Mouse (Mus musculus) midbrain, embryonic 16.5 days (tissue): ENCODE data around the gene Slc6a4. TPM values are rescaled to one million over a fixed set of nuclear protein-coding genes. Genes with fewer than 3 reads are reported as not detected.

Experiments
- ATAC-seq: fragments of 200-750 bp; cut with Nextera tagmentation; 2 replicates; pipeline ENCODE4 v1.8.0; 2017; ENCODE audit warnings: moderate TSS enrichment
- H3K27ac ChIP-seq: fragments of 300-500 bp; sonication (generic); 2 replicates; pipeline ENCODE4 v1.5.1; 2014; ENCODE audit warnings: mild to moderate bottlenecking, low read length, mixed read lengths
- H3K27me3 ChIP-seq: fragments of 300-500 bp; sonication (generic); 2 replicates; pipeline ENCODE4 v1.6.1; 2014; ENCODE audit warnings: low read depth, low read length, mixed read lengths; ENCODE audit not compliant: control insufficient read depth, insufficient read depth
- H3K36me3 ChIP-seq: fragments of 300-500 bp; sonication (generic); 2 replicates; pipeline ENCODE4 v1.6.1; 2014; ENCODE audit warnings: mild to moderate bottlenecking, low read length, moderate library complexity, mixed read lengths; ENCODE audit not compliant: control insufficient read depth, insufficient read depth
- H3K4me1 ChIP-seq: fragments of 300-500 bp; sonication (generic); 2 replicates; pipeline ENCODE4 v1.6.1; 2014; ENCODE audit warnings: mild to moderate bottlenecking, low read length, mixed read lengths; ENCODE audit not compliant: control insufficient read depth, insufficient read depth
- H3K4me2 ChIP-seq: fragments of 300-500 bp; sonication (generic); 2 replicates; pipeline ENCODE4 v1.6.1; 2014; ENCODE audit warnings: mild to moderate bottlenecking, low read length, mixed read lengths
- H3K4me3 ChIP-seq: fragments of 300-500 bp; sonication (generic); 2 replicates; pipeline ENCODE4 v1.5.1; 2014; ENCODE audit warnings: low read depth, mild to moderate bottlenecking, low read length, moderate library complexity, mixed read lengths
- H3K9ac ChIP-seq: fragments of 300-500 bp; sonication (generic); 2 replicates; pipeline ENCODE4 v1.6.1; 2014; ENCODE audit warnings: low read depth, low read length, mixed read lengths
- H3K9me3 ChIP-seq: fragments of 300-500 bp; sonication (generic); replicated peaks from 2 replicates; pipeline ENCODE4 v1.6.1; 2014; ENCODE audit warnings: mild to moderate bottlenecking, low read length, mixed read lengths; ENCODE audit not compliant: control insufficient read depth, poor library complexity, severe bottlenecking
- WGBS: fragments of 180-500 bp; shearing (Covaris S2); extraction: QIAGEN DNeasy Blood & Tissue Kit; methylation state at CpG from one replicate; pipeline ENCODE4 v1.1.7; 2014; 5-methylcytosine and 5-hydroxymethylcytosine counted together
- polyA plus RNA-seq: library from polyadenylated mRNA; unstranded; fragments of >200 nt; fragmentation: Nextera tagmentation; extraction: Ambion mirVana; gene quantifications from 2 replicates; pipeline ENCODE4 v1.2.1, GENCODE M21; 2015

Gene Slc6a4
- polyA plus RNA-seq = 7.8 and 10.9 TPM in 2 replicates

DNA sequence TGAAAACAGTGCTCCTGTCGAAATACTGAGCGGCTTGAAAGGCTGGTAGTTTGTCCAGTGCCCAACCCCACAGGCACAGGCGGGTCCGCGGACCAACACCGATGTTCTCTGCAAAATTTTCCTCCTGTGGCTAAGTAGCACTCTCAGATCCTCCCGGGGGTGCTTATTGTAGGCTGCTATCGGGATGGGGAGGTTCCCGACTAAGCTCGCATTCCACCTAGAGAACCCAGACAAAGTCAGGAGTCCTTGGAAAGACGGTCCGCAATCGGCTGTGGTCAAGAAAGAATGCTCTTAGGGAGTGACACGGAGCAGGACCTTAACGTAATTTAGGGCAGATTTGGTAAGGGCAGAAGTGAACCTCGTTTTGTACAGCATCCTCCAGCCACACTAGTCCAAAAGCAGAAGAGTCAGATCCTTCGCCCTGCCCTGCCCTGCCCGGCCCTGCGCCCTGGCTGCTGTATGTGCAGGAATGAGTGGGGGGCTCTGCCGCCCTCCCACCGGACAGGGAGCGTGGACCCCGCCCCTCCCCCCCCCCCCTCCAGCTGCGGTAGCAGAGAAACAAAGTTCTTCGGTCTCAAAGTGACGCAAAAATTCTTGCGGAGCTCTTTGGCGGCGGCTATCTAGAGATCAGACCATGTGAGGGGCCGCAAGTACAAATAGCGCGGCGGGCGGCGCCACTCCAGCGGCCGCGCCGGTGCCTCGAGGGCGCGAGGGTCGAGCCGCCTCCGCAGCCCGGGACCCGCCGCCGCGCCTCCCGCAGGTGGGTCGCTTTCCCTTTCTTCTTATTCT lies at the start of gene Slc6a4:
Gene Slc6a4, plus strand, starts transcription at position 688 of the 789 bp plus-strand sequence.
- Histone ChIP-seq H3K36me3 (no peaks in the 10 kb centered on the region), H3K27me3 (peaks cover 45% of the 10 kb centered on the region), H3K9ac (peak within 1 kb of the TSS; percentile 50), H3K4me1 (peaks cover 14% of the 10 kb centered on the region), H3K27ac (no peak within 1 kb of the TSS), H3K4me2 (peak within 1 kb of the TSS; percentile 75), H3K9me3 (no peaks in the 10 kb centered on the region), H3K4me3 (peak within 1 kb of the TSS; percentile 44)
- WGBS = 1% methylated on average over 51 of the region's 52 CpGs
- ATAC-seq = 0 out of 2 replicates have a peak, but pooled peaks have one; percentile 28

DNA sequence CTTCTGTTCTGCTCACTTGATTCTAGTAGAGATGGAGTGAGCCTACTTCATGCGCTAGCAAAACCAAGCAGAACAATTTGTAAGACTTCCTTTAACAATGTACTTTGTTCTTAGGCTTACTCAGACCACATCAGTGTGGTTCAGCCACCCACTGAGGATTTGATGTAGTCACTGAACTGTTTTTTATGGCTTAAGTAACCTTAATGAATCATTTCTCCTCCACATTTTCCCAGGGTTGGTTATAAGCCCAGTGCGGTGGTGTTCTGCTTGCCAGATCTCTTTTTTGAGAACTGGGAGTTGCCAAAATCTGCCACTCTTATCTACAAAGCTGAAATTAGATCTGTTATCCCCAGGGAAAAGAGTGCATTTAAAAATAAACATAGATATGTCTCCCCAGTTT lies 44.9 kb upstream of the Slc6a4 start:
- ATAC-seq = no peak
- Histone ChIP-seq H3K27me3 (no peaks in the 10 kb centered on the region), H3K9ac (no peak overlapping the region), H3K4me1 (no peaks in the 10 kb centered on the region), H3K4me2 (no peak overlapping the region), H3K9me3 (no peaks in the 10 kb centered on the region), H3K36me3 (peaks cover 25% of the 10 kb centered on the region), H3K27ac (no peak overlapping the region), H3K4me3 (no peak overlapping the region)
- 94% methylated on average over 2 of the region's 2 CpGs for WGBS

GRCm38 (mm10) chr11:76965703-76966102 lies 32.7 kb upstream of the Slc6a4 start:
- Histone ChIP-seq H3K27me3 (no peaks in the 10 kb centered on the region), H3K27ac (no peak overlapping the region), H3K4me1 (no peaks in the 10 kb centered on the region), H3K36me3 (peaks cover 39% of the 10 kb centered on the region), H3K4me3 (no peak overlapping the region), H3K4me2 (no peak overlapping the region), H3K9ac (no peak overlapping the region), H3K9me3 (no peaks in the 10 kb centered on the region)
- WGBS = 95% methylated on average over 3 of the region's 3 CpGs
- ATAC-seq = no peak

- Histone ChIP-seq H3K9me3 (no peaks in the 10 kb centered on the region), H3K4me3 (no peak overlapping the region), H3K9ac (no peak overlapping the region), H3K27me3 (no peaks in the 10 kb centered on the region), H3K27ac (no peak overlapping the region), H3K4me2 (no peak overlapping the region), H3K36me3 (peaks cover 51% of the 10 kb centered on the region), H3K4me1 (no peaks in the 10 kb centered on the region)
- no peak for ATAC-seq
- 98% methylated on average over 2 of the region's 2 CpGs for WGBS
These were observed 28.1 kb upstream of the Slc6a4 start for GRCm38 (mm10) chr11:76970328-76970727.

DNA sequence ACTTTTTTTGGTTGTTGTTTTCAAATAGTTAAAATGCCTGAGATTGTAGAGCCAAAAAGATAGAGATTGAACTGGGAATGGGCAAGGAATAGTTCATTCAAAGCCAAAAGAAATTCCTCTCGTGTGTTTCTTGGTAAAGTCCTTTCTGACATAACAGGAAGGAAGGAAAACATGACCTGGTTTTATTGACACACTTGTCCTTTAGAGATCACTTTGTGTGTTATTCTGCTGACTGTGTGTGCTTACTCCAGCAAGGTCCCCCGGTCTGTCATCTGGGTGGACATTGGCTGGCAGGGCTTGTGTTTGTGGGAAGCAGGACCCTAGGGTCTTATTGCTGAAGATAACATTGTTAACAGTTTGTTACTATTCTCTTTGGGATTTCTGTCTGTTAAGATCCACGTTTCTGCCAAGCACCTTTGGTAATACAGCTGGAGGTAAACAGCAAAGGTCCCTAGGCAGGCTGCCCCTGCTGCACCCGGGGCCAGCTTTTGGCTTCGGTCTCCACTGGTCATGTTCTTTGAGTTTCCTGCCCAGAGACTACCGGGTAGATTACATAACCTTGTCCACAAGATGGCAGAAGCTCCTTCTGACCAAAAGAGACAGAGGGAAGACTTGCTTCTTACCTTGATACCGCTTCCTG lies 23.6 kb upstream of the Slc6a4 start:
- no peaks in the 10 kb centered on the region for H3K9me3 ChIP-seq
- H3K9ac ChIP-seq = no peak overlapping the region
- no peak for ATAC-seq
- no peak overlapping the region for H3K4me3 ChIP-seq
- no peaks in the 10 kb centered on the region for H3K27me3 ChIP-seq
- H3K4me1 ChIP-seq = no peaks in the 10 kb centered on the region
- H3K27ac ChIP-seq = no peak overlapping the region
- H3K4me2 ChIP-seq = no peak overlapping the region
- WGBS = 91% methylated on average over 7 of the region's 7 CpGs
- peaks cover 36% of the 10 kb centered on the region for H3K36me3 ChIP-seq

DNA sequence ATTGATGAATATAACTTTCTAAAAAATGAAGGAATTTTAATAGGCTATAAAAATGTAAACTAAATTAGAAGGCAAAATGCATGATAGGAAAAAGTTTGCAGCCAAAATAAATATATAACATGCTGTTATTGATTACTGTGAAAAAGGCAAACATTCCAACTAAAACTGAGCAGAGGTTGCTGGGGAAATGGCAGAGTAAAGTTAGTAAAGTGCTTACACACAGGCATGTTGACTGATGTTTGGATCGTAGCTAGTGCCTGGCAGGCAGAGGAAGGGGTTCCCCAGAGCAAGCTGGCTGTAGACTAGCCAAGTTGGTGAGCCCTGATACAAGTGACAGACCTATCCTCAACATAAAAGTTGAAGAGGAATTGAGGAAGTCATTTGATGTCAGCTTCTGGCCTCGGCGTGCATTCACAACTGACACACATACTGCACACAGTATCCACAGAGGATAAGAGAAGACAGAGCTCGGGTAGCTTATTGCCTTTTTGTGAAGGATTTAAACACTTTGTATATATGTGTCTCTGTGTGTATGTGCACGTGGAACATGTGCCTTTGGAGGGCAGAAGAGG lies 16.7 kb upstream of the Slc6a4 start:
- H3K9me3 ChIP-seq = no peaks in the 10 kb centered on the region
- no peak overlapping the region for H3K9ac ChIP-seq
- peaks cover 17% of the 10 kb centered on the region for H3K36me3 ChIP-seq
- no peaks in the 10 kb centered on the region for H3K4me1 ChIP-seq
- H3K4me3 ChIP-seq = no peak overlapping the region
- H3K4me2 ChIP-seq = no peak overlapping the region
- H3K27me3 ChIP-seq = no peaks in the 10 kb centered on the region
- WGBS = 89% methylated on average over 5 of the region's 5 CpGs
- ATAC-seq = no peak
- H3K27ac ChIP-seq = no peak overlapping the region

DNA sequence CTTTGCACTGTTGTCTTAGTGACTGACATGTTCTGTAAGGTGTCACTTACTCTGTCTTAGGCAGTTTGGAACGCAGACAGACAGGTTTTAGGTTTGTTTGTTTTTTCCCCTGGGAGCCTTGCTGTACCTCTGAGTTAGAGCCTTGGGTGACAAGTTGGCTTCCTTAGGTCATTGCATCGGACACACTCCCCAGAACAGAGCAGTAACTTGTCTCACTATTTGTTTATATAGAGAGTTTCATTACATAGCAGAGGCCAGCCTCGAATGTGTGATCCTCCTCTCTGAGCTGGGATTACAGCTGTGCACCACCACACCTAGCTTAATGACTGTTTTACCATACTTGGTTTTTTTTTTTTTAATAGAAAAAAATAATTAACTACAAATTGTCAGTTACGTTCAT lies 16.0 kb upstream of the Slc6a4 start:
- Histone ChIP-seq H3K9me3 (no peaks in the 10 kb centered on the region), H3K9ac (no peak overlapping the region), H3K36me3 (peaks cover 20% of the 10 kb centered on the region), H3K4me3 (no peak overlapping the region), H3K4me2 (no peak overlapping the region), H3K27ac (no peak overlapping the region), H3K27me3 (no peaks in the 10 kb centered on the region), H3K4me1 (no peaks in the 10 kb centered on the region)
- 92% methylated on average over 4 of the region's 4 CpGs for WGBS
- no peak for ATAC-seq

GRCm38 (mm10) chr11:76983641-76984040 lies 14.8 kb upstream of the Slc6a4 start:
- H3K9me3 ChIP-seq = no peaks in the 10 kb centered on the region
- WGBS = 91% methylated on average over 5 of the region's 5 CpGs
- H3K27ac ChIP-seq = no peak overlapping the region
- no peak for ATAC-seq
- peaks cover 21% of the 10 kb centered on the region for H3K36me3 ChIP-seq
- H3K27me3 ChIP-seq = no peaks in the 10 kb centered on the region
- no peak overlapping the region for H3K4me3 ChIP-seq
- no peak overlapping the region for H3K9ac ChIP-seq
- H3K4me2 ChIP-seq = no peak overlapping the region
- no peaks in the 10 kb centered on the region for H3K4me1 ChIP-seq

DNA sequence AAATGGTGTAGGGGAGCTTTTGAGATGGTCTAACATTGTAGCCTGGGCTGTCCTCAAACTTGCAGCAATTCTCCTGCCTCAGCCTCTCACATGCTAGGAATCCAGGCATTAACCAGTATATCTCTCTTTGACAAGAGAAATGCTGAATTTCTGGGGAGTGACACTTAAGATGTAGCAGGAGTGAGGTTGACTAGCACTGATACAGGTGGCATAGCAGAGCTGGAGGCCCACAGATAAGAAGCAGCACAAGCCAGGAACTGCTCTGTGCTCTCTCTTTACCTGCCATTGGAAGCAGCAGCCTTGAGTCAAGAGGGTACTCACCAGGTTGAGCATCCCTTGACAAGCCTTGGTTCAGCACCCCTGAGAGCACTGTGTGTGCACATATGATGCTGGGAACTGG lies 14.2 kb upstream of the Slc6a4 start:
- H3K4me3 ChIP-seq = no peak overlapping the region
- H3K4me1 ChIP-seq = no peaks in the 10 kb centered on the region
- H3K27ac ChIP-seq = no peak overlapping the region
- ATAC-seq = no peak
- no peaks in the 10 kb centered on the region for H3K9me3 ChIP-seq
- H3K4me2 ChIP-seq = no peak overlapping the region
- H3K9ac ChIP-seq = no peak overlapping the region
- H3K27me3 ChIP-seq = no peaks in the 10 kb centered on the region
- peaks cover 21% of the 10 kb centered on the region for H3K36me3 ChIP-seq
